Mouse (Mus musculus) frontal cortex, postnatal 10 days (tissue): ENCODE results near the gene Sord.

Source experiments
- DNase-seq, 2 experiments: peaks; one replicate each; pipeline ENCODE4 v3.0.0; 2022; ENCODE audit warnings: low spot score in 2 of 2, mixed read lengths in 1 of 2

Sord gene

GRCm38 (mm10) chr2:122240735-122241134 lies 6.2 kb downstream of the Sord start:
- DNase-seq = no peak

DNA sequence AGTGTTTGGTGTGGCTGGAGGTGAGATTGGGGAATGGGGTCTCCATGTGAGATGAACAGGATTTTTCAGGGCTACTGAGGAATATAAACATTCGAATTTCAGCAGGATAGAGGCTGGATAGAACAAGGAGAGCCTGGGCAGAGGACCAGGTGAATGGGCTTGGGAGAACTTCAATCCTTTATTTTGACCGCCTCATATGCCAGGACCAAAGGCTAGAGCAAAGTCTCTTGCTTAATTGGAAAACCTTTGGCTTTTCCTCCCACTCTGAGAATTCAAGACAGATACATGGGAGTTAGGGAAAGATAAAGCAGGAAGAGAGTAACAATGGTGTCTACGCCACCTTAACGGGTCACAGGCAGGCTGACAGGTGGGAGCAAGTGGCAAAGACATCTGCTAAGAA lies 6.7 kb downstream of the Sord start:
- no peak for DNase-seq

DNA sequence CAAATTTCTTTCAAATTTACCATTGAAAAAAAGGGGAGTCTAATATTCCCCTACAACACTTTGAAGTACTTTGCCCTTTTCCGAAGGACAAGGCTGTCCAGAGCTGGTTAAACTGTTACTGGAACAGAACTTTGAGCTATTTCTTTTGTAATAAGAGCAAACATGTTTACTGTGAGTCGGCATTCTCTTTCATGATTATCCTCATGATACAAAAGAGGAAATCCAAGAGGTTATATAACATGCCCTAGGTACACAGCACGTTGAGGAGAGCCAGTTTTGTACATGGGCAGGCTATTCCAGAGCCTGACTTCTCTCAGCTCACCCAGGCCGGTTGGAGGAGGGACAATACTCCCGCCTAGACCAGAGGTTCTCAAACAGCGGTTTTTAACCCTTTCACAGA lies 7.4 kb downstream of the Sord start:
- no peak for DNase-seq

DNA sequence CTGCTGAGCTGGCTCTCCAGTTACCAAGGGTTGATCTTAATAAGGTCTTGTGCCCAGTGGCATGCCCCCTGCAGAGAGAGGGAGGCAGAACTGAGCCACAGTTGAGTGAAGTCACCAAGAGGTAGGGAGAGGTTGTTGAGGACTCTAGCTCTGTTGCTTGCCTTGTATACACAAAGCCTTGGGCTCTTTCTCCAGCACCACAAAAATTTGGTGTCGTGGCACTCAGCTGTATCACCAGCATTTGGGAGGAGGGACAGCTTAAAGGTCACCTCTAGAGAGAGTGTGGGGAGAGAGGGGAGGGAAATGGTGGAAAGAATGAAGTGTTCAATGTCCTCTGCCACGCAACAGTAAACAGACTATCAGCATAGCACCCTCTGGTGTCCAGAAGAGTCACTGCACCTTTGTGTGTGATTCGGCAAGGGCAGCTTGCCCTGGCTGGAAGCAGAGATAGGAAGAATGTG lies 9.2 kb downstream of the Sord start:
- peak in 1 of 2 experiments; percentile 55 for DNase-seq

DNA sequence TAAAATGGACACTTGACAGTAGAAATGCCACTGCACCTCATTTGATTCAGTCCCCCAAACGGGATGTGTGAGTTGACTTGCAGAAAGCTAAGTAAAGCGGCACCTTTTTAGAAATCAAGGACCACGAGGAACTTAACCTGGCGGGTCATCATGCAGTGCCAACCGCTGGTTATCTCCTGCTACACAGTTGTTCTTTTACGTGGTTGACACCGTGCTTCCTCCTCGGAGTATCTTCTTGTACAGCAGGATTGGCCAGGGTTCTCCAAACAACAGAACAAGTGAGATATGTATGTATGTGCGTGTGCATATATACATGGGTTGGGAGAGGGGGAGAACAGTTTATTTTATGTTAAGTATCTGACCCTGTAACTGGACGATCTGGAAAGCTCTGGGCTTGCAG lies 13.2 kb downstream of the Sord start:
- DNase-seq = no peak

GRCm38 (mm10) chr2:122255997-122256396 lies 21.4 kb downstream of the Sord start:
- DNase-seq = no peak

DNA sequence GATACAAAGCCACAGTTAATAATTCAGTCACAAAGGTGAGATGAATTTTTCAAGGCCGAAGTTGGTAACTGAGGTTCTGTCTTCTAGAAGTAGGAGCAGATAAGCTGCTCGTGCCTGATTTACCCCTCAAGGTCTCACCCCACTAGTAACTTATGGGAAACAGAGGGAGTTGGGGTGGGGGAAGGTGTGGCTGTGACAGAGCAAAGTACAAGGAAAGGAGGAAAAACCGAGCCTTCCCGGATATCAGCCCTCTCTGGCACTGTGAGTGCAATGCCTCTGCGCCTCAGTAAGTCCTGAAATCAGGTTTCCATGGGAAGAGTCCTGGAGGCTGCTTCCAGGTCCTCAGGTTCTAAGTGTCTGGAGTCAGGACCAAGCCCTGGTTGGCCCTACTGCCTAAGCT lies 26.2 kb downstream of the Sord start:
- no peak for DNase-seq

GRCm38 (mm10) chr2:122264690-122265089 lies 30.1 kb downstream of the Sord start:
- DNase-seq = no peak

- DNase-seq = no peak
Observed at GRCm38 (mm10) chr2:122266407-122267193, 32.1 kb downstream of the Sord start.

DNA sequence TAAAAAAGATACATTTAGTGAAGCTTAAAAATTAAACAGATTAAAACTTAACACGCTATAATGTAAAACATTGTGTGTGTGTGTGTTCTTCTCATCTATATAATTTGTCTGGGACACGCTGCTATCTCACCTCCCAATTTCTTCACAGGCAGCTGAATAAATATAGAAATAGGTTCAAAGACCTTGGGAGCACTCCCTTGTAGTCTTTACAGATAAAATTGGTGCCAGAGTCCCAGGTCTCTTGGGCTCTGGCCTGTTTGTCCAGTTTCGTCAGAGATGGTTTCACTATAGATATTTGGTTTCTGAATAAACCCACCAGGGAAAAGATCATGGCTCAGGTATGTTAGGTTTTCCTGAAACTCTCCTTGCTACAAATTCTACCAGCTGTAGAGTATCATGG lies 44.2 kb downstream of the Sord start:
- DNase-seq = no peak

- no peak for DNase-seq
Observed at GRCm38 (mm10) chr2:122284091-122284490, 49.5 kb downstream of the Sord start.

DNA sequence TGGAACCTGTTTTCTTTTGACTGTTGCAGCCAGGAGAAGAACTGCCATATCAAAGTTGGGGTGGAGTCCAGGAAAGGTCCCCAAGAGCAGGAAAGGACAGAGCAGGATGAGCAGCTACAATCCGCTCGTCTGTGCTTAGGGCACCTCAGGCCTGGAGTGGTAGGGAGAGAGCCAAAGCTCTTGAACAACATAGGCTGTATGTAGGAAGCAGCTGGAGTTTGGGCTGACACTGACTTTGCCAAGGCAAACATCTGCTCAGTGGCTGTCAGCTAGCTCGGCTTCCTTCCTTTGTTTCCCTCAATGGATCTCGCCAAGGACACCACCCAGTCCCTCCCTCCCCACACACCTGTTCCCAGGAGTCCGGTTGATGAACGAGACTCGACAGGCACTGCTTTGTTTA lies 51.6 kb downstream of the Sord start:
- no peak for DNase-seq

- DNase-seq = no peak
Observed at GRCm38 (mm10) chr2:122294916-122295315, 60.4 kb downstream of the Sord start.

- DNase-seq = no peak
Observed at GRCm38 (mm10) chr2:122297271-122298095, 62.9 kb downstream of the Sord start.

- DNase-seq = no peak
Observed at GRCm38 (mm10) chr2:122298096-122298499, 63.5 kb downstream of the Sord start, which contains the start of gene Duox2. TSS of gene Duox2 (minus strand) at chr2:122298449.

DNA sequence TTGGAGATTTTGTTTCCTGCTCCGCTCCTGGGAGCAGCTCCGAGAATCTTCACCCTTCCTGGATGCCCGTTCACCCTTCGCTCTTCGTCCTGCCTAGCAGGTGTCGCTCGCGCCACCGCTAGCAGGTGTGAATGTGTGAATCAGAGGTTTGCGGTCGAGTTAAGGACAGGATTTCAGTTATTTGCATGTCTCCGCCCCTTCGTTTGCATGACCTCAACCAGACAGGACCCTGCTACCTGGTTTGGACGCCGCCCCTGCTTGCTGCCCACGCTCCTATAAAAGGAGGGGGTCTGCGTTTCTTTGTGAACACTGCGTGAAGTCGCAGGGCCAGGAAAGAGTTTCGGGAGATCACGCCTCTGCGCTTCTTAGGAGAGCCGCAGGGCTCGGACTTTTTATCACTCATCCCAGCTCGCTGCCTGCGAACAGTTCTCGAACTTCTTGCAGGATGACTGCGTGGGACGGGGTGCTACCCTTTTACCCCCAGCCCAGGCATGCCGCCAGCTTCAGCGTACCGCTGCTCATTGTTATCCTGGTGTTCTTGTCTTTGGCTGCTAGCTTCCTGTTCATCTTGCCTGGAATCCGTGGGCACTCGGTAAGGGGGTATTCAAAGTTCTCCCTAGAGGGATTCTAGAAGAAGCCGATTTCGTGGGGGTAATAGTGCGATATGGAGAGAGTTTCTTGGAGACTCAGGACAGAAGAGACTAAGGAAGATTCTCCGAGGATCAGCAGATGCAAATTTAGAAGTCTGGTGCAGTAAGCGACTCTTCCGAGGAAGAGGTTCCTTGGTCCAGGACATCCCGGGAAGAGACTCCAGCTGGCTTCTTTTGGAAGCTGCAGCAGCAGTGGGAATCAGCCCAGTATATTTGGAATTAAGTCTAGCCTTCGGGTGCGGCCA lies 64.3 kb downstream of the Sord start, which contains the start of gene Duoxa2:
Duoxa2 (plus strand) TSS at position 305 of the 895 bp plus-strand sequence.
- DNase-seq = no peak

DNA sequence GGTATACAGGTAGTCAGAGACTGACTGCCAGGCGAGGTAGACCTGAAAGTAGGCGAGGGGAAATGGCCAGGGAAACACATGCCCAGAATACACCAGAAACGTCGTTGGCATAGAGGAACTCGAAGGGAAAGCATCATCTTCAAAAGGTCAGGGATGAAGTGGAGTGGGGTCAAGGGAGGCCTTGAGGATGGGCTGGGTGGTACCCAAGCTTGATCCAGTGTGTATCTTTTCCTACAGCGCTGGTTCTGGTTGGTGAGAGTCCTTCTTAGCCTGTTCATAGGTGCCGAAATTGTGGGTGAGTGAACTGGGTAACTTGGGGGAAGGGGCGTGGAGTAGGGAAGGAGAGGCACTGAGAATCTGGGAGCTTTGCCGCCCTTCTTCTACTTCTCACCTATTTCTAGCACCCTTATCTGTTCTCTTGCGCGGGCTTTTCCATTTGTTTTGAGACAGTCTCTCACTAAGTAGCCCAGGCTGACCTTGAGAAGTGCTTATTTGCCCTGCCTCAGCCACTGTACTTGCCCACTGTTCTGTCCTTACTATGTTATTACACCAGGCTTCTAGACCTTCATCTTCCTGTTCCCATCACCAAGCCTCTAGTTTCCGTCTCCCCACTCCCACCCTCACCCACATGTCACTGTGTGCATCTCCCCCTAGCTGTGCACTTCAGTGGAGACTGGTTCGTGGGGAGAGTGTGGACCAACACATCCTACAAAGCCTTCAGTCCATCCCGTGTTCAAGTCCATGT lies 65.5 kb downstream of the Sord start:
- no peak for DNase-seq

GRCm38 (mm10) chr2:122300656-122301020 lies 66.1 kb downstream of the Sord start:
- DNase-seq = no peak

DNA sequence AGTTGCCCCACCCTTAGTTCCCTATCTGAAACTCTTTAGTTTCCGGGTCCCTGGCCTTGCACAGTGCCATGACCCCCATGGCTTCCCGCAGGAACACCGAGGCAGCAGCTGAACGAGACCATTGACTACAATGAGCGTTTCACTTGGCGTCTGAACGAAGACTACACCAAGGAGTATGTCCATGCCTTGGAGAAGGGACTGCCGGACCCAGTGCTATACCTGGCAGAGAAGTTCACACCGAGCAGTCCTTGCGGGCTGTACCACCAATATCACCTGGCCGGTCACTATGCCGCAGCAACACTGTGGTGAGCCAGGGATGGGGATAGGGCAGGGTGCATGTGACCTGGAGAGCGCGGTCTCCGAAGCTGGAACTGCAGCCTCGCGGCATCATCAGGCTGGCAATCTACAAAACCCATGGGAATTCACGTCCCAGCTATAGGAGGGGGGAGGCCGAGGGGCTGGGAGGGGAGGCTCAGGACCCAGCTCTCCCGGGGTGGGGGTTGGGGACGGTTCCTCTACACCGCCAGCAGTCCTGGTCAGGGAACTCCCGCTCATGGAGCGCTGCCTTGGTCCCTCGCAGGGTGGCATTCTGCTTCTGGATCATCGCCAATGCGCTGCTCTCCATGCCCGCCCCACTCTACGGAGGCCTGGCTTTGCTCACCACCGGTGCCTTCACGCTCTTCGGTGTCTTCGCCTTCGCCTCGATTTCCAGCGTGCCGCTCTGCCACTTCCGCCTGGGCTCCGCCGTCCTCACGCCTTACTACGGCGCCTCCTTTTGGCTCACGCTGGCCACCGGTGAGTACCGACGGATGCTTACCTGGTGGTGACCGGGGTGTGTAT lies 66.8 kb downstream of the Sord start:
- peak in 1 of 2 experiments; percentile 34 for DNase-seq

GRCm38 (mm10) chr2:122301921-122302573 lies 67.5 kb downstream of the Sord start:
- no peak for DNase-seq
